Mouse (Mus musculus) spleen, postnatal 36 days (tissue): Measurements from ENCODE around the gene Cntnap2.

Experiments
- DNase-seq, 2 experiments: peaks; one replicate each; pipeline ENCODE4 v3.0.0; 2022; ENCODE audit warnings: low spot score in 2 of 2, mixed read lengths in 1 of 2

Gene Cntnap2

DNA sequence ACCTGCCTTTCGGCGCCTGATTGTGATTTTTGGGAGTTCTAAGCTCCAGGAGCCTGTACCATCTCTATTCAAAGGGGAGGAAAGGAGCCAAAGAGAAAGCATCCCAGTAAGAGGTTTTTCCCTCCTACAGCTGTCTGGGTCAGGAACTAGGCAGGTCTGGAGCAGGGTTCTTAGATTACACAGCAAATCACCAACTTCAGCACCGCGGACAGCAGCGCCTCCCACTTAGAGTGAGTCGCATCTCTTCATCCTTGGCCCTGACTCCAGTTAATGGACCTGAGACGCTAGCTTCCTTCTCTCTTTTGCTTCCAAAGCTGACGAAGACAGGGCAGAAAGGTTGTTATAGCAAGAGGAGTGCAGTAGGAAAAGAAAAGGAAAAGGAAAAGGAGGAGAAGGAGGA is at the start of gene Cntnap2:
Cntnap2 (plus strand) TSS at position 267 of the 400 bp plus-strand sequence.
- no peak for DNase-seq

GRCm38 (mm10) chr6:45026011-45026682 is 33.0 kb upstream of the Cntnap2 start:
- DNase-seq: no peak

GRCm38 (mm10) chr6:45039454-45039853 is 19.7 kb upstream of the Cntnap2 start:
- DNase-seq: no peak

DNA sequence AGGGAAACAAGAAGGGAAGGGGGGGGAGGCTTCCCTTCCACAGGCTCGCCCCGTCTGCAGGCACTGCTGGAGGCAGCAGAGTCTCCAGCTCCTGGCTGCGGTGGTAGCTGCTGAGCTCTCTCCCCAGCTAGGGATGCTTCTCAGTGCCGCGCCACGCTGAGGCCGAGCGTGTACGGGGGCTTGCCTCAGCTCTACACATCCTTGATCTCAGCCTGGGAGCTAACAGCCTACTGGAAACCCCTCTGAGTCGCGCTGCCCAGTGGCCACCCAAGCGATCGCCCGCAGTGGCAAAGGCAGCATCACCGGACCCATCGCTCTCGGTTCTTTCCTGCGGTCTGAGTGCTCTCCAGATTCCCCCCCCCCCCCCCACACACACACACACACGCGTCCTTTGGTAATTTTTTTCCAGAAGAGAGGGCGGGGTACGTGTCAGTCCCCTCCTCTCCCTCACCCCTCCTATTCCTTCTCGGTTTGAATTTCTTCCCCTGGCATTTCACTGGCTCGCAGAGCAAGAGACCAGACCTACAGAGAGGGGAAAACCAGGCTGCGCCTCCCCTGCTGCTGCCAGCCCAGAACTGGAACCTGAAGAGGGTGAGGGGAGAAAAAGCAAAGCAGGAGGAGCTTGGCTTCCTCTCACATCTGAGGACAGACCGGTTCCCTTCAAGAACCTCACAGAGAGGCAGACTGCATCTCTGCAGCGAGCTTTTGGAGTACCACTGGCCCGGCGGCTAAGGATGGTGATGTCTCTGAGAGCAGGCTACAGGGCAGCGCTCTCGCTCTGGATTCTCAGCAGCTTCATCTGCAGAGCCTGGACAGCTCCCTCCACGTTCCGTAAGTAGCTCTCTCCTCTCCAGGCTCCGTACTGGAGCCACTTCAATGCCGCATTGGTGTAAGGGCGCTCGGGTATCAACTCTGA is 657 bp downstream of the Cntnap2 start:
- DNase-seq: no peak

DNA sequence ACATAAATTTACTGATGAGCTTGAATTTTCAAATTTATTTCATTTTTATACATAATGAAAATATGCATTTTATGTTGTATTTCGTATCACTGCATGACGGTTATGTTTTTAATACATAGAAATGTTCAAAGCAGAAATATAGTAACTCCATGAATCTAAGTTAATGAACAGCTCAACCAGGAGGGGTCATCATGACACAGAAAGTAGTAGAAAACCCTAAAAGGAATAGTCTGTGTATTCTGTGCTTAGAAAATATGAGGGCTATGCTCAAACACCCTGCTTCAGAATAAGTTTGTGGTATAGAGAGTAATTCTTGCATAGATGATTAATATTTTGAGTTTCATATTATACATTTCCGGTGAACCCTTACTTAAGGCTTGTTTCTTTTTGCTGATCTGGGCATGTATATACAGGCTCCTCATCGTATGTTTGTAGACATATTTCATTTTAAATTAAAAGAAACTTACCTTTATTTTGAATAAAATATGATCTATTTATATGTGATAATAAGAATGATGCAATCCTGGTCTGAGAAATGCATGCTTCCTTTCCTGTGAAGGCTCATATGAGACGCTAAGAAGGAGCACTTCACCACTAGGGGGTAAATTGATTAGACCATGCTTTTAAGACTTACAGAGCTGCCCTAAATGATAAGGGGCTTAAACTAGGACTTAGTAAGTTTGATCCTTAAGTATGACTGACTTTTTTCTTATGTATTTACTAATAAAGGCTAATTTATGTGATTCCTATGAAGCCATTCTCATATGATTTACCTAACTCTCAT is 3.2 kb downstream of the Cntnap2 start:
- no peak for DNase-seq

- DNase-seq: no peak
These were observed 29.1 kb downstream of the Cntnap2 start for GRCm38 (mm10) chr6:45088304-45088703.

DNA sequence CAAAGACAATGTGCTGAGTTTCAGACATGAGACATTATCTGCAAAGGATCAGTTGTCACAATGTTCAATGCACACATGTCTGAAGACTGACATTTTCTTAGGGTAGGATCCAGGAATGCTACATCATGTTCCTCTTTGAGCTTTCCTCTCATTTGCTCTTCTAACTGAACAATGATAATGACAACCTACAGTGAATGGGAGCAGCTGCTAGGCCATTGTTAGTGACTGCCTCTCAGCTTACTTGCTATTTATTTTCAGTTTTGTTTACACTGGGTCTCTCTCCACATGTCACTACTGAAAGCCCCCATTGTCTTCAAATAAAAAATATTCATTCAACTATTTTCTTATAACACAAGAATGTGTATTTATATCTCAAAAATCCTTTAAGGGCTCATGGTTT is 54.5 kb downstream of the Cntnap2 start:
- DNase-seq: no peak

DNA sequence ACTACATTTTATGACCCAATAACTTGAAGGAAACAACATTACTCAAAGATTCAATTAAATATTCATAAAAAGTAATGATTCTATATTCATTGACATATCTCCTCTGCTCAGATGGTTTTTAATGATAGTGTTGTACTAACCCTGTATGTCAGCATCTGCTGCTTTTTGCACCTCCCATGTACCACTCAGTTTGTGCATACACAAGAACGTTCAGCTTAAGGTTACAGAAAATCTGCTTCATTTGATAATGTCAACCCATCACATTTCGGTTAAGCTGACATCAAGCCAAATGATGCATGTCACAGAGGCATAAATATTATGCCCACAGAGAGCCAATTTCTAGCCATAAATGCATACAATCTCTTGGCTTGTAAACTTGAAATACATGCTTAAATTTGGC is 85.7 kb downstream of the Cntnap2 start:
- no peak for DNase-seq

DNA sequence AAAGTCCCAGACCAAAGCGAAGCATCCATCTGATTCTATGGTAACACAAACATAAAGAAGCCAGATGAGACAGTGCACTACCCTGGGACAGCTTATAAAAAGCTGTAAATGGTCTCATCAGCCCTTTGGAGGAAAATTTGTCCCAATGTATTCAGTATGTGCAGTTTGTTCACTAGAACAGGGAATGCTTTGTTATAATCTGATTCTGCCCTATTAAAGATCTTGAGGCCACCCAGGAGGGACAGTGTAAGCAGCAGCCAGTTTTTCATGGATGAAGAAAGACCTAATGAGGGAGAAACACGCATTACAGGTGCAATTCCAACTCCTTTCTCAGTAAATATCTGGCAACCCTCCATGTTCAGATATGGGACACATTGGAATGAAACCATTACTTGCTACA is 145.9 kb downstream of the Cntnap2 start:
- DNase-seq: no peak

DNA sequence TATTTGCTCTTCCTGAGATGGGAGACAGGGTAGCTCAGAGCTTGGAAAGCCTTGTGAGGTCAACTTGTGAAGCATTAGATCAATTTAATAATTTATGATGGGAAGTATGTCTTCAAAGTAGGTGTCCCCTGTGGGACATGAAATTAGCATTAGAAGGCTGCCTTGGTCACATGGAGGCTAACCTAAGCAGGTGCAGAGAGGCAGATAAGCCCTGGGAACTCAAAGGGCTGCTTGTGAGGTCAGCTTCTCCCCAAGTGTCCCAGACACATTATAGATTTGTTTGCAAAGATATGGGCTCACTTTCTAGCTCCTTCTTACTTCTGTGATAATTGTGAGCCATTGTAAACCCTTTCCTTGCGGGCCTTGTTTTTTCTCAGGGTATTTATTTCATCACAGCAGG is 155.2 kb downstream of the Cntnap2 start:
- no peak for DNase-seq

DNA sequence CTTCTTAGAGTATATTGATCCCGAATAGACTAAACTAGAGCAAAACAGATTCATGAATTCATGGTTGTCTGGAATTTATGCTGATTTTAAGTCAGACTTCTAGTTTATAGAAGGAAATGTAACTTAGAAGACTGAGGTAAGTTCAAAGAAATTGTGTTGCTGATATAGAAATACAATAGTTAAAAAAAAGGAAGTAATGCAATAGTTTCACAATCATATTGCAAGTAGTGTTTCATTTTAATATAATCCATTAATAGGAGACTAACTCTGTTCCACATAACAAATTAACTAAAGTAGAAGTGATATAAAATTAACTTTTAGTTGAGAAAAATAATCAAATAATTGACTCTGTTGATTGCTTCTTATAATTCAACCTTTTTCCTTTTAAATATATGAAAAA is 169.8 kb downstream of the Cntnap2 start:
- no peak for DNase-seq

GRCm38 (mm10) chr6:45232571-45232970 is 173.4 kb downstream of the Cntnap2 start:
- no peak for DNase-seq

GRCm38 (mm10) chr6:45236531-45236930 is 177.4 kb downstream of the Cntnap2 start:
- no peak for DNase-seq

DNA sequence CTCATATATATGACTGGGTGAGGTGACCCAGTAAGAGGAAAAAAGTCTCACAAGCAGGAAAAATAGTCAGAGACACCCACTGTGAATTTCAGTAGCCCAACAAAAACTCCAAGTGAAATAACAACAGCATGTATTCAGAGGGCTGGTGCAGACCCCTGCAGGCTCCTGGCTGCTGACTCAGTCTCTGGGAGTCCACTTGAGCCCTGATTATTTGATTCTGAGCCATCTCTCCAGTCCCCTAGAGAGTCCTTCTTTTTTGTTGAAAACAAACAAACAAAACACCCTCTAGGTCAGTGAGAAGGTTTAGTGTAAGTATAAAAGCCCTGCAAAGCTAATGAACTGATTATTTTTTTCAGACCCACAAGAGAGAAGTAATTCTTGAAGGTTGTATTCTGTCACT is 179.0 kb downstream of the Cntnap2 start:
- no peak for DNase-seq

DNA sequence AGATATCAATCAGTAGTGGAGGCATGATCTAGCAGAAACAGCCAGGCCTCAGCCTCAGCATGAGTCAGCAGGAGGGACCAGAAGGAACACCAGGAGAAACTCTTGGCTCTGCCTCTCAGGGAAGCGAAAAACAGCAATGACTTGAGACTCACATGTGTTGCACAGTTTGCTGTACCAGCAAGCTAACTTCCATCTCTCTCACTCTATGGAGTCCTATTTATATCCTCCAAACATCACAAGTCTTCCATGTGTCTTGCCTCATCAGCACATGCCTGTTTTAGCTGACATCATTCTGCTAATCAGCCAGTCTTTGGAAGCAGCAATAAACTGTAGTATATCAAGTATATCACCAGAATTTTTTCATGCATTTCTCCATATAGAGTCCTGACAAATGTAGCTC is 182.1 kb downstream of the Cntnap2 start:
- DNase-seq: no peak

DNA sequence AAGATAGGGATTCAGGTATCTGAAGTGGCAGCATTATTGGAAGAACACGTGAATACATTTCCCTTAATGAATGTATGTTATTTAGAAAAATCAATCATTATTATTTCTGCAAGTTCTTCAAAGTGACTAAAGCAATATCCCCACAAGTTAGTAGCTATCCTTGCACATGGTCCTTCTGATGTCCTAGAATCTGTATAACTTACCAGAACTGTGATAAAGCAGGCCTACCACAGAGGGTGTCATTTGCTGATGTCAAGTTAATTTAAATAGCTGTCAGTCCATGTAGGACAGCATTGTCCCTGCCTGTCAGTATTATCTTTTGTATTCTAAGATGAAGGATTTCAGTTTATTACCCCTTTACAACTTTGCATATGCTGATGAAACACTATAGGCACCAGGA is 185.5 kb downstream of the Cntnap2 start:
- DNase-seq: no peak

- DNase-seq: no peak
These were observed 198.9 kb downstream of the Cntnap2 start for GRCm38 (mm10) chr6:45258047-45258446.

DNA sequence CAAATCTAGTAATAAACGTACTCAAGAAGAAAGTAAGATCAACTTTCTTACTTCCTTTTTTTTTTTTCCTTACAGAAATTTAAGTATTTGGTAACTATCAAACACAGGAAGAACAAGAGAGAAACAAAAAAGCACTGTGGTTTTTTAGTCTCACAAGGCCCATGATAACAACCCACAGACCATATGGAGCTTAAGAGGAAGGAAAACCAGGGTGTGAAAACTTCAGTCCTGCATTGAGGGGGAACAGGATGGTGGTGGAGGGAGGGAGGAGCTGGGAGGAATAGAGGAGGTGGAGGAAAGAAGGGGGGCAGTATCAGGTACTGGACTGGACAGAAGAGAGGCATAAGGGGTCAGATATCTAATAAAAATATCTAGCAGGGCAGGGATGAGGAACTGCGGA is 212.4 kb downstream of the Cntnap2 start:
- no peak for DNase-seq

DNA sequence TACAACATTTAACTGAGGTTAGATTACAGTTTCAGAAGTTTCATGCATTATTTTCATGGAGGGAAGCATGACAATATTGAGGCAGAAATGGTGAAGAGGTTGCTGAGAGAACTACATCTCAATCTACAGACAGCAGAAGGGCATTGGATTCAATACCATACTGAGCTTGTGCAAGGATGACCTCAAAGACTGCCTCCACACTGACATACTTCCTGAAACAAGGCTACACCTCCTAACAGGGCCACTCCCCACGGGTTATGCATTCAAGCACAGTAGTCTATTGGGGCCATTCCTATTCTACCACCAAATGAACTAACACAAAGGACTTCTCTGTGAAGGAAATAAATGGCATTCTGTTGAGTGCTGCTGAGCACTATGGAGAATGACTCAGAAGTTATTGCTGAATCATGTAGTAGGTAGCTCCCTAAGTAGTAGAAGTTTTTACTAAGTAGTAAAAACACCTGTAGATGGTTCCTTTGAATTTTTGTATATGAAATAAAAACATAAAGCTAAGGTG is 214.2 kb downstream of the Cntnap2 start:
- no peak for DNase-seq

- DNase-seq: no peak
These were observed 231.0 kb downstream of the Cntnap2 start for GRCm38 (mm10) chr6:45290154-45290553.

DNA sequence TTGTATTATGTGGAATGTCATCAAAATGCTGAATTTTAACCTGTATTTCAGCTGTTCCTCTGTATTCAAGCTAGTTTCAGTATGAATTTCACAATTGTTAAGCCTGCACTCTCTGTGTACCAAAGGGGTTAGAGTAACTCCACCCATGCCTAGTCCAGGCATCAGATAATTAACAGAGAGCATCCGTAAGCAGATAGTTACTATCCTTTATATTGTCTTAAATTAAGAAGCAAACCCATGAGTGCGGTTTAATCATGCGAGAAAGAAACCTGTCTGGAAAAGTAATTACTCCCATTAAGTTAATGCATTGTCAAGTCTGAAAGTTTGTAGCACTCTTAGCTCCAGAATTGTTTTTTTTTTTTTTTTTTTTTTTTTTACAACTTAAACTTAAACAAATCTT is 258.3 kb downstream of the Cntnap2 start:
- DNase-seq: no peak

DNA sequence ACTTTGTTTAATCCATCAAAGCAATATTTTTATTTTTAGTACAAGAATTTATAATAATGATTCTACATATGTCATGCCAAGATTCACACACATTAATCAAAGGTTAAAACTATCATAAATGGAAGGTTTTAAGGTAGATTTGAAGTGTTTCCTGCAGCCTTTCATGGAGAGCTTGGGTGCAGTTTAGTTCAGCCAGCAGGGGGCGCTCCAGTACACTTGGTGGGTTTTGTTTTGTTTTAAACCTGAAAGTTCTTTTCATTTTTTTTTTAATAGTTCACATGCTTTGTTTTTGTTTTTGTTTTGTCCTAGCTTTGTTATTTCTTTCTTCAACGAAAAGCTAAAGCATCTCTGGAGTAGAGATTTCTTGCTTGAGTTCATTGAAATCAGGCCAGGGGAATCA is 264.3 kb downstream of the Cntnap2 start:
- DNase-seq: no peak
